Mouse (Mus musculus) G1E (cell line): ENCODE results near the gene Gfod1.

ENCODE experiments used
- CTCF ChIP-seq: IDR thresholded peaks from 2 replicates; pipeline ENCODE4 v1.5.1; 2012; ENCODE audit warnings: low read depth, low read length, inconsistent platforms, mixed read lengths
- GATA1 ChIP-seq: IDR thresholded peaks from 2 replicates; pipeline ENCODE4 v1.6.1; 2012; ENCODE audit warnings: borderline replicate concordance, low read length, inconsistent platforms, mixed read lengths
- GATA2 ChIP-seq: IDR thresholded peaks from 2 replicates; pipeline ENCODE4 v1.6.1; 2012; ENCODE audit warnings: low read depth, low read length, inconsistent platforms, borderline replicate concordance
- POLR2AphosphoS5 ChIP-seq: IDR thresholded peaks from 2 replicates; pipeline ENCODE4 v1.6.1; 2012; ENCODE audit warnings: low read depth, low read length, inconsistent platforms; ENCODE audit not compliant: insufficient replicate concordance
- TAL1 ChIP-seq: conservative IDR thresholded peaks from 2 replicates; pipeline ENCODE4 v1.6.1; 2012; ENCODE audit warnings: low read depth, low read length, inconsistent platforms, mixed read lengths

- TF ChIP-seq CTCF (no peak), POLR2AphosphoS5 (no peak), GATA1 (no peak), TAL1 (no peak), GATA2 (no peak)
Observed at GRCm38 (mm10) chr13:43228141-43228540, 75.8 kb downstream of the Gfod1 start.
